Mouse (Mus musculus): ENCODE measurements at regions not wholly inside any gene's neighbourhood (a gene's known extent, or its start where the extent isn't known, plus 50 kb on each side); places are given as distances from the start of the nearest gene placed in this dataset.

GRCm38 (mm10) chr14:80265081-80265480, 281.2 kb downstream of the Olfm4 start:
- TF ChIP-seq CTCF (IDR thresholded peaks at IDR 0.05; ENCODE audit: control insufficient read depth, insufficient read depth, insufficient replicate concordance, low read depth, low read length) (no peak), POLR2A (IDR thresholded peaks at IDR 0.05; ENCODE audit: control insufficient read depth, low read depth, low read length) (no peak)
